Mouse (Mus musculus): ENCODE measurements around the gene Tmem159. TPM values are rescaled to one million over a fixed set of nuclear protein-coding genes. Genes with fewer than 3 reads are reported as not detected.
A peak's percentile ranks its signal among the peaks of the same experiment; 100 is the strongest.

The Tmem159 gene
- polyA plus RNA-seq, 1 experiment = 6.6 TPM

- no peaks in the 10 kb centered on the region for H3K27me3 ChIP-seq (ENCODE audit: control insufficient read depth, insufficient read depth, low read length)
- H3K36me3 ChIP-seq (ENCODE audit: control insufficient read depth, insufficient read depth, low read length) = no peaks in the 10 kb centered on the region
- H3K27ac ChIP-seq (ENCODE audit: control insufficient read depth, insufficient read depth, low read depth, low read length) = no peak overlapping the region
- TF ChIP-seq CTCF (IDR thresholded peaks at IDR 0.05; ENCODE audit: control insufficient read depth, insufficient read depth, insufficient replicate concordance, low read depth, low read length) (no peak), POLR2A (IDR thresholded peaks at IDR 0.05; ENCODE audit: control insufficient read depth, low read depth, low read length) (no peak)
- H3K4me1 ChIP-seq (ENCODE audit: control insufficient read depth, insufficient read depth, low read length) = peaks cover 18% of the 10 kb centered on the region
- H3K4me3 ChIP-seq (ENCODE audit: control insufficient read depth, low read depth, low read length) = no peak overlapping the region
Observed at GRCm38 (mm10) chr7:120106356-120106755, 4.2 kb downstream of the Tmem159 start.

GRCm38 (mm10) chr7:120109676-120110075, 7.5 kb downstream of the Tmem159 start:
- Histone ChIP-seq H3K4me1 (ENCODE audit: control insufficient read depth, insufficient read depth, low read length) (no peaks in the 10 kb centered on the region), H3K27ac (ENCODE audit: control insufficient read depth, insufficient read depth, low read depth, low read length) (no peak overlapping the region), H3K27me3 (ENCODE audit: control insufficient read depth, insufficient read depth, low read length) (no peaks in the 10 kb centered on the region), H3K36me3 (ENCODE audit: control insufficient read depth, insufficient read depth, low read length) (no peaks in the 10 kb centered on the region), H3K4me3 (ENCODE audit: control insufficient read depth, low read depth, low read length) (no peak overlapping the region)
- TF ChIP-seq CTCF (IDR thresholded peaks at IDR 0.05; ENCODE audit: control insufficient read depth, insufficient read depth, insufficient replicate concordance, low read depth, low read length) (no peak), POLR2A (IDR thresholded peaks at IDR 0.05; ENCODE audit: control insufficient read depth, low read depth, low read length) (no peak)

DNA sequence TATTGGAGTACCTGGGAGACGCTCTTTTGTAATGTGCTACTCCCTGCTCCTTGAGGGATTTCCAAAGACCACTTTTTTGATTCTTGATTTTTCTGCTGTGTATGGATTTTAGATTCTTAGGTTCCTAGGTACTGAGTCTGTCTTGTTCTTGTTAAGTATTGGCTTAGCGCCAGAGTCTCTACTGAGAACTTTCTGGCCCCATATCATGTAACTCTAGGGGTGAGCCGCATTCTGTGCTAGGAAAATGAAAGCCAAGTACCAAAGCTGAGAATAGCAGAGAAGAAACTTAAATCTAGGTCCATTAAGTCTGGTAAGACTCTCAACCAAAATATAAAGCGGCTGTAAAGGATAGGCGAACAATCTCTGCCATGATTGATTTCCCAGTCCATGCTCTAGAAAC, 14.8 kb downstream of the Tmem159 start:
- Histone ChIP-seq H3K4me3 (ENCODE audit: control insufficient read depth, low read depth, low read length) (no peak overlapping the region), H3K4me1 (ENCODE audit: control insufficient read depth, insufficient read depth, low read length) (no peaks in the 10 kb centered on the region), H3K27ac (ENCODE audit: control insufficient read depth, insufficient read depth, low read depth, low read length) (no peak overlapping the region), H3K27me3 (ENCODE audit: control insufficient read depth, insufficient read depth, low read length) (no peaks in the 10 kb centered on the region), H3K36me3 (ENCODE audit: control insufficient read depth, insufficient read depth, low read length) (no peaks in the 10 kb centered on the region)
- TF ChIP-seq CTCF (IDR thresholded peaks at IDR 0.05; ENCODE audit: control insufficient read depth, insufficient read depth, insufficient replicate concordance, low read depth, low read length) (no peak), POLR2A (IDR thresholded peaks at IDR 0.05; ENCODE audit: control insufficient read depth, low read depth, low read length) (no peak)

- no peak for TF ChIP-seq CTCF (IDR thresholded peaks at IDR 0.05; ENCODE audit: control insufficient read depth, insufficient read depth, insufficient replicate concordance, low read depth, low read length)
- no peaks in the 10 kb centered on the region for H3K36me3 ChIP-seq (ENCODE audit: control insufficient read depth, insufficient read depth, low read length)
- H3K4me1 ChIP-seq (ENCODE audit: control insufficient read depth, insufficient read depth, low read length) = no peaks in the 10 kb centered on the region
- no peak overlapping the region for H3K27ac ChIP-seq (ENCODE audit: control insufficient read depth, insufficient read depth, low read depth, low read length)
- no peak overlapping the region for H3K4me3 ChIP-seq (ENCODE audit: control insufficient read depth, low read depth, low read length)
- no peaks in the 10 kb centered on the region for H3K27me3 ChIP-seq (ENCODE audit: control insufficient read depth, insufficient read depth, low read length)
Observed at GRCm38 (mm10) chr7:120117529-120117928, 15.4 kb downstream of the Tmem159 start.

DNA sequence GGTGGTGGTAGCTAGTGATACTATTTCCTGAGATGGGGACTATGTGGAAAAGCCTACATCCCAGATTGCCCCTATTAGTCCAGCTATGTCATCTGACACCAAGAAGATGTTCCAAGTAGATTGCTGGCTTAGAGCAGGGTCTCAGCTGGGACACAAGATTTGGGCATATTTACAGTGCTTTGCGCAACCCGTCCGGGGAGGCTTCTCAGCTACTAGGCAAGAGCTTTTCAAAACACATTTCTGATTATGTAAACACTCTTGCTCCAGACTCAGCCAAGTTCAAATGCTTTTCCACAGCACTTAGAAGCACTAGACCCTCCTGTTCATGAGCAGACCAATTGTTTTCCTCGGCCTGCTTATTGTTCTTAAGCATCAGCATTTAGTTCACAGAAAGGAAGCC, 21.6 kb downstream of the Tmem159 start:
- H3K27me3 ChIP-seq (ENCODE audit: control insufficient read depth, insufficient read depth, low read length) = no peaks in the 10 kb centered on the region
- H3K4me3 ChIP-seq (ENCODE audit: control insufficient read depth, low read depth, low read length) = no peak overlapping the region
- TF ChIP-seq POLR2A (IDR thresholded peaks at IDR 0.05; ENCODE audit: control insufficient read depth, low read depth, low read length) = no peak
- TF ChIP-seq CTCF (IDR thresholded peaks at IDR 0.05; ENCODE audit: control insufficient read depth, insufficient read depth, insufficient replicate concordance, low read depth, low read length) = no peak
- no peaks in the 10 kb centered on the region for H3K4me1 ChIP-seq (ENCODE audit: control insufficient read depth, insufficient read depth, low read length)
- no peaks in the 10 kb centered on the region for H3K36me3 ChIP-seq (ENCODE audit: control insufficient read depth, insufficient read depth, low read length)
- H3K27ac ChIP-seq (ENCODE audit: control insufficient read depth, insufficient read depth, low read depth, low read length) = no peak overlapping the region

DNA sequence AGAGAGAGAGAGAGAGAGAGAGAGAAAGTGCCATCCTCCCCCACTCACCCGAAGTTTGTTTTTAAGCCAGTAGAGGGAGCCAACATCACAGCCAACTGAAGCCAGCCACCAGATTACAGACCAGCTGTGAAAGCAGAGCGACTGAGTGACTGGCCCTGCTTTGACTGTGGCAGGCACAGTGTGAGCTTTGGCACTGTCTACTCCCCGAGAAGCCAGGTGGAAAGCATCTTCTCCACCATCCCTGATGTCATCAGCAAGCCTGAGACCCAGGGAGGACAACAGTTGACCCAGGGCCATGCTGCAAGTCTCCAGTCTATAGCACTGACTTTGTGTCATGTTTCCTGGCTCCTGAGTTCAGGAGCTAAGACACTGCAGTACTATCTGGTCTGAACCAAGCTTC, 22.7 kb downstream of the Tmem159 start:
- peak; percentile 66; the same call in 1 of the 2 replicates for TF ChIP-seq CTCF (IDR thresholded peaks at IDR 0.05; ENCODE audit: control insufficient read depth, insufficient read depth, insufficient replicate concordance, low read depth, low read length)
- TF ChIP-seq POLR2A (IDR thresholded peaks at IDR 0.05; ENCODE audit: control insufficient read depth, low read depth, low read length) = no peak
- no peaks in the 10 kb centered on the region for H3K4me1 ChIP-seq (ENCODE audit: control insufficient read depth, insufficient read depth, low read length)
- H3K4me3 ChIP-seq (ENCODE audit: control insufficient read depth, low read depth, low read length) = no peak overlapping the region
- H3K27me3 ChIP-seq (ENCODE audit: control insufficient read depth, insufficient read depth, low read length) = no peaks in the 10 kb centered on the region
- H3K36me3 ChIP-seq (ENCODE audit: control insufficient read depth, insufficient read depth, low read length) = no peaks in the 10 kb centered on the region
- H3K27ac ChIP-seq (ENCODE audit: control insufficient read depth, insufficient read depth, low read depth, low read length) = no peak overlapping the region

- Histone ChIP-seq H3K4me1 (ENCODE audit: control insufficient read depth, insufficient read depth, low read length) (no peaks in the 10 kb centered on the region), H3K27ac (ENCODE audit: control insufficient read depth, insufficient read depth, low read depth, low read length) (no peak overlapping the region)
Observed at GRCm38 (mm10) chr7:120126976-120127685, 25.0 kb downstream of the Tmem159 start.

More at GRCm38 (mm10) chr7:120126976-120127685, 25.0 kb downstream of the Tmem159 start:
- Histone ChIP-seq H3K27me3 (ENCODE audit: control insufficient read depth, insufficient read depth, low read length) (no peaks in the 10 kb centered on the region), H3K4me3 (ENCODE audit: control insufficient read depth, low read depth, low read length) (no peak overlapping the region), H3K36me3 (ENCODE audit: control insufficient read depth, insufficient read depth, low read length) (no peaks in the 10 kb centered on the region)
- TF ChIP-seq CTCF (IDR thresholded peaks at IDR 0.05; ENCODE audit: control insufficient read depth, insufficient read depth, insufficient replicate concordance, low read depth, low read length) (no peak), POLR2A (IDR thresholded peaks at IDR 0.05; ENCODE audit: control insufficient read depth, low read depth, low read length) (no peak)
